Mouse (Mus musculus) bone marrow, adult 2 months (tissue): ENCODE results near the gene Astn1.

ENCODE experiments used
- CTCF ChIP-seq: fragments of 200-500 bp; IDR thresholded peaks from 2 replicates; pipeline ENCODE4 v1.5.1; 2011; ENCODE audit warnings: low read length, control low read depth; ENCODE audit not compliant: control insufficient read depth, insufficient read depth
- POLR2A ChIP-seq: fragments of 200-500 bp; IDR thresholded peaks from 2 replicates; pipeline ENCODE4 v1.6.1; 2011; ENCODE audit warnings: low read depth, mild to moderate bottlenecking, control low read depth, low read length, borderline replicate concordance; ENCODE audit not compliant: control insufficient read depth

GRCm38 (mm10) chr1:158509112-158509855, 147.2 kb downstream of the Astn1 start:
- TF ChIP-seq CTCF, result no peak
- no peak for TF ChIP-seq POLR2A
